Mouse (Mus musculus) forebrain, postnatal 0 days (tissue): ENCODE measurements at regions not wholly inside any gene's neighbourhood (a gene's known extent, or its start where the extent isn't known, plus 50 kb on each side); places are given as distances from the start of the nearest gene placed in this dataset.

Source experiments
- ATAC-seq: fragments of 200-750 bp; cut with Nextera tagmentation; 2 replicates; pipeline ENCODE4 v1.8.0; 2017; ENCODE audit warnings: mild to moderate bottlenecking, moderate library complexity
- DNase-seq: peaks from one replicate; pipeline ENCODE4 v3.0.0-alpha.2; 2015
- H3K27ac ChIP-seq: fragments of 300-500 bp; sonication (generic); 2 replicates; pipeline ENCODE4 v1.5.1; 2014; ENCODE audit warnings: low read depth, mild to moderate bottlenecking, antibody characterized with exemption, low read length, moderate library complexity, mixed read lengths
- H3K27me3 ChIP-seq: fragments of 300-500 bp; sonication (generic); 2 replicates; pipeline ENCODE4 v1.6.1; 2014; ENCODE audit warnings: mild to moderate bottlenecking, low read length, mixed read lengths; ENCODE audit not compliant: insufficient read depth
- H3K36me3 ChIP-seq: fragments of 300-500 bp; sonication (generic); 2 replicates; pipeline ENCODE4 v1.6.1; 2014; ENCODE audit warnings: mild to moderate bottlenecking, moderate library complexity; ENCODE audit not compliant: insufficient read depth
- H3K4me1 ChIP-seq: fragments of 300-500 bp; sonication (generic); 2 replicates; pipeline ENCODE4 v1.6.1; 2014; ENCODE audit warnings: antibody characterized with exemption; ENCODE audit not compliant: insufficient read depth
- H3K4me2 ChIP-seq: fragments of 300-500 bp; sonication (generic); 2 replicates; pipeline ENCODE4 v1.6.1; 2014; ENCODE audit warnings: low read depth, mild to moderate bottlenecking, moderate library complexity
- H3K4me3 ChIP-seq: fragments of 300-500 bp; sonication (generic); 2 replicates; pipeline ENCODE4 v1.5.1; 2014; ENCODE audit warnings: low read depth, low read length, mixed read lengths
- H3K9ac ChIP-seq: fragments of 300-500 bp; sonication (generic); 2 replicates; pipeline ENCODE4 v1.6.1; 2014; ENCODE audit warnings: mild to moderate bottlenecking
- H3K9me3 ChIP-seq: fragments of 300-500 bp; sonication (generic); 2 replicates; pipeline ENCODE4 v1.6.1; 2016; ENCODE audit warnings: low read length
- CTCF ChIP-seq: sonication (generic); IDR thresholded peaks from 2 replicates; pipeline ENCODE4 v1.5.1; 2016; ENCODE audit warnings: antibody characterized with exemption, control low read depth, low read depth
- WGBS: fragments of 180-500 bp; shearing (Covaris S2); extraction: QIAGEN DNeasy Blood & Tissue Kit; methylation state at CpG from one replicate; pipeline ENCODE4 v1.1.7; 2014; 5-methylcytosine and 5-hydroxymethylcytosine counted together

DNA sequence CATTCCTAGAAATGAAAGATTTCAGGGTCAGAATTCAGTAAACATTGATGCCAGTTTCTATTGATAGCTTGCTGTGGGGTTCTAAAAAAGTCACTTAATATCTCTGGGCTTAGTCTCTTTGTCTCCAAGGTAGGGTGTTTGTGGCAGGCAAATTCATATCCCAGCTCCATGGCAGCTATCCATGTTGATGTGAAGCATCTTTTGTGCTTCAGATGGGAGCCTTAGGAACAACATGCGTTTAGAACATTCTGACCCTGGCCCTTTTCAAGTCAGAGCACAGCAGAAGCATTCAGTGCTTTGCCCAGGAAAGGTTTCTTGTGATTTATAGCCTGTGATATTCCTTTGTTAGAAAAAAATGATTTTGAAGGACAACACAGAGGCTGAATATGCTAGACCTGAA is 215.0 kb downstream of the Ppp4r2 start:
- Histone ChIP-seq H3K4me2 (no peak overlapping the region), H3K4me1 (no peaks in the 10 kb centered on the region), H3K9me3 (no peaks in the 10 kb centered on the region), H3K4me3 (no peak overlapping the region), H3K36me3 (no peaks in the 10 kb centered on the region), H3K9ac (no peak overlapping the region), H3K27ac (no peak overlapping the region), H3K27me3 (no peaks in the 10 kb centered on the region)
- DNase-seq (no peak), ATAC-seq (peak; percentile 14)
- 50% methylated on average over 1 of the region's 1 CpGs for WGBS
- TF ChIP-seq CTCF: no peak

DNA sequence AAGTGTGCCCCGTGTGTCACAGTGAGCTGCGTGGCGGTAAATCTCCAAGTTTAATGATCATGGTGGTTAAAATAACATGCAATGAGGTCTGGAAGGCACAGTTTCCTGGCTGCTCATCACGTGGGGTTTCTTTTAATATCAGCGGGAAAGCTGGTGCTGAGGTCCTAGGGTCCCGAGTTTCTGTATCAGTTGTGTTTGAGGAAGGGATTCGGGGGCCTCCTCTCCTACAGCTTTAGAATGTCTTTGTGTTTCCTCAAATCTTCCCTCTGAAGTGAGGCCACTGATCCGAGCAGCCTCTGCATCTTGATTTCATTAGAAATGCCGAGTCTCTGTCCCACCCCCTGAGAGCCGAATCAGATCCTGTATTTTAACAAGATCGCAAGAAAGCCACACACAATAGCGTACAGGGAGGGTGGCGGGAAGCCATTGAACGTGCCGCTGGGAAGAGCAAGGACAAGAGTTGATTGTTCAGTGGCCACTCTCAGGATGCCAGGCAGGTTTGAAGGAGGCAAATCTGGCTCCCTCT is 215.5 kb downstream of the Ppp4r2 start:
- no peaks in the 10 kb centered on the region for H3K36me3 ChIP-seq
- no peak for TF ChIP-seq CTCF
- peak; percentile 26 for DNase-seq
- no peak overlapping the region for H3K4me3 ChIP-seq
- H3K9ac ChIP-seq: no peak overlapping the region
- H3K27ac ChIP-seq: no peak overlapping the region
- H3K9me3 ChIP-seq: no peaks in the 10 kb centered on the region
- H3K4me1 ChIP-seq: no peaks in the 10 kb centered on the region
- H3K27me3 ChIP-seq: no peaks in the 10 kb centered on the region
- WGBS: 21% methylated on average over 15 of the region's 15 CpGs
- peak; percentile 65 for ATAC-seq
- H3K4me2 ChIP-seq: no peak overlapping the region

DNA sequence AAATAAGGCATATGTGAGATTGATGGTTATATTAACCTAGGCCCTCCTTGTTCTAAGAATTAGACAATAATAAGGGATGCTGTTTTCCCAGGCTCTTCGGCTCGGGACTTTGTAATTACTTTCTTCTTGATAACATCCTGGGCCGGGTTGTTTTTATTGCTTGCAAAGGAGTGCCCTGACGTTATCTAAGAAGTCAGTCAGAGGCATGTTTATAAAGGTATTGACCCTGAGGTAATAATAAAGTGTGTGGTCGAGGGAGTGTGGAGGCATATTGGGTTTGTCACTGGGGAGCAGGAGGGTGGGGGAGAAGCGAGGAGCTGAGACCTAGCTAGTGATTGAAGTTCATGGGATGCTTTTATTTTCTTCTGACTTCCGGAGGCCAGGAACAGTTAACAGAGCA is 221.5 kb downstream of the Ppp4r2 start:
- H3K4me3 ChIP-seq: no peak overlapping the region
- no peak for TF ChIP-seq CTCF

DNA sequence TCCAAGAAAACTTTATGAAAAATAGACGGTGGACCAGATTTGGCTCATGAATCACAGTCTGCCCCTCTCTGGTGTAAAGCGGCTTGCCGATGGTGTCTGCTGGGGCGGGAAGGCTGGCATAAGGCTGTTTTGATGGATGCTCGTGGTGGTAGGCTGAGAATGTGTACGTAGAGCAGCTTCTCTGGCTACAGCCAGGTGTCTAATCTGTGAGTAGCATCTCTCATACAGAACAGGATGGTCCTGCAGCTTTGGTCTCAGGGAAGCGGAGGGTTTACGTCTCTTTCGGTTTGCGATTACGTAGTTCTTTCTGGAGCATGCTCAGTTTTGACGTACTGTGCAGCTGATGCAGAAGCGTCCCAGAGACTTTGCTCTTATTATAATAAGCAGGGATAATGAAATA is 222.9 kb downstream of the Ppp4r2 start:
- TF ChIP-seq CTCF: no peak
- Histone ChIP-seq H3K9ac (no peak overlapping the region), H3K4me1 (no peaks in the 10 kb centered on the region), H3K4me3 (no peak overlapping the region), H3K27me3 (no peaks in the 10 kb centered on the region), H3K36me3 (no peaks in the 10 kb centered on the region), H3K4me2 (no peak overlapping the region), H3K9me3 (no peaks in the 10 kb centered on the region), H3K27ac (no peak overlapping the region)
- no peak for ATAC-seq
- DNase-seq: no peak
- 84% methylated on average over 13 of the region's 13 CpGs for WGBS

More for the DNA sequence above, 221.5 kb downstream of the Ppp4r2 start:
- H3K4me1 ChIP-seq: no peaks in the 10 kb centered on the region
- no peaks in the 10 kb centered on the region for H3K27me3 ChIP-seq
- DNase-seq (no peak), ATAC-seq (no peak)
- no peaks in the 10 kb centered on the region for H3K36me3 ChIP-seq
- no peak overlapping the region for H3K9ac ChIP-seq
- 86% methylated on average over 7 of the region's 7 CpGs for WGBS
- H3K27ac ChIP-seq: no peak overlapping the region
- H3K9me3 ChIP-seq: no peaks in the 10 kb centered on the region
- H3K4me2 ChIP-seq: no peak overlapping the region

DNA sequence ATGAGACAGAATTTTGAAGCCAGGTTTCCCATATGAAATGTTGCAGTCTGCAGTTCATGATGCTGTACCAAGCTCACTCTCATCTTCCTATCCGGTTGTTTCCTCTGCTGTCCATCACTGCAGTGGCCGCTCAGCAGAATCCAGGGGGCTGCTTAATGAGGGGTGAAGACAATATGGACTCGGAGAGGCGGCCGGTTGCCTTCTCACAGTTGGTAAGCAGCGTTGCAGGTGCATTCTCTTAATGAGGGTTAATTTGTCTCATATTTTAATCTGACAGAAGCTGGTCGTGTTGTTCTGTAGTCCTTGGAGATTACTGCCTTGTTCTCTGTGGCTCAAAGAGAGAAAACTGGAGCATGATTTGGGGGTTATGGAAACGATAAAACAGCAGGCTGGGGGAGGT is 225.6 kb downstream of the Ppp4r2 start:
- H3K9me3 ChIP-seq: no peaks in the 10 kb centered on the region
- no peak for TF ChIP-seq CTCF
- H3K4me2 ChIP-seq: no peak overlapping the region
- WGBS: 15% methylated on average over 8 of the region's 8 CpGs
- no peak overlapping the region for H3K9ac ChIP-seq
- no peaks in the 10 kb centered on the region for H3K36me3 ChIP-seq
- H3K4me3 ChIP-seq: no peak overlapping the region
- H3K4me1 ChIP-seq: no peaks in the 10 kb centered on the region
- H3K27ac ChIP-seq: no peak overlapping the region
- no peak for ATAC-seq
- DNase-seq: no peak
- H3K27me3 ChIP-seq: no peaks in the 10 kb centered on the region

DNA sequence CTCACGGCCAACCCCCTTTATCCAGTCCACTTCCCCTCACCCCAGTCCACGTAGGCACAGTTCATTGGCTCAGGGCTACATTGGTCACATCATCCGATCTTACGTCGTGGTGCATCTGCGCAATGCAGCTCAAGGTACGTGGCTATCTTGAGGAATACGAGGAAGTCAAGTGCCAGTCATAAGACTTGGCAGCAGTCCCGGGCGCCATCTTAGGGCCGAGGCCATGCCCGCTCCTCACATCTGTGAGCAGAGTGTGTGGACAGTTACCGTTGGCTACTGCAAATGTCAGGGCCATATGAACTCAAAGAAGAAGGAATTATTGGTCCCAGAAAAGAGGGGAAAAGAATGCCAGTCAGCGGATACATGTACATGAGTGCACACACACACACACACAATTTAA is 228.8 kb downstream of the Ppp4r2 start:
- ATAC-seq (no peak), DNase-seq (no peak)

DNA sequence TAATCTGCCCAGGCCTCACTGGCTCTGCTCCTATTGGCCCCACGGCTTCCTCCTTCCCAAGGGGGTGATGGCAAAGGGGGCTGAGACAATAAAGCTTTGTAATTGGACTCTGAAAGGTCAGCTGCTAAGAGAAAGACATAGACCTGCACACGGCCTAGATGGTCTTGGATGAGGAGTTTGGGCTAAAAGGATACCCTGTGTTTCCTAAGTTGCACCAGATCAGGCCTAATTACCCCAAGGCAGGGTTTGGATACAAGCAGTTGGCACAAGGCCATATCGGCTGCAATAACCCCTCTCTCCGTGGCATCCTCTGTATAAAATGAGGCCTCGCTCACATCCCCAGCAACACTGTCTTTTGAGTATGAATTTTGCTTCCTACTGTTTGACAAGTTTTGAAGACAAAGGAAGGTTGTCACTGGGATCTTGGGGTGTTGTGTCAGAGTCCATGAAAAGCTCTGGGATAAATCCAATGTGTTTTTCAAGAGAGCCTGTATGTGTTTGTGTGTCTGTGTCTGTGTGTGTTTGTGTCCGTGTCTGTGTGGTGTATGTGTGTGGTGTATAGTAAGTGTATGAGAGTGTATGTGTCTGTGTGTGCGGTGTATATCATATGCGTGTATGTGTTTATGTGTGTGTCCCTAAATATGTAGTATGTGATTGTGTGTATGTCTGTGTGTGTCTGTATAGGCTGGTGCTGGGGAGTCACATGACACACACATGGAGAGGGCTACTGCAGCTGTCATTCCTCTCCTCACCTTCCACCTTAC is 242.5 kb downstream of the Ppp4r2 start:
- ATAC-seq: no peak
- no peak for DNase-seq
- no peaks in the 10 kb centered on the region for H3K9me3 ChIP-seq
- no peaks in the 10 kb centered on the region for H3K4me1 ChIP-seq
- no peak overlapping the region for H3K27ac ChIP-seq
- H3K9ac ChIP-seq: no peak overlapping the region
- H3K4me2 ChIP-seq: no peak overlapping the region
- TF ChIP-seq CTCF: no peak
- H3K4me3 ChIP-seq: no peak overlapping the region
- no peaks in the 10 kb centered on the region for H3K36me3 ChIP-seq
- 57% methylated on average over 8 of the region's 8 CpGs for WGBS
- H3K27me3 ChIP-seq: no peaks in the 10 kb centered on the region

More for the DNA sequence above, 228.8 kb downstream of the Ppp4r2 start:
- 95% methylated on average over 14 of the region's 14 CpGs for WGBS
- no peak for TF ChIP-seq CTCF
- Histone ChIP-seq H3K9ac (no peak overlapping the region), H3K4me1 (no peaks in the 10 kb centered on the region), H3K9me3 (no peaks in the 10 kb centered on the region), H3K36me3 (no peaks in the 10 kb centered on the region), H3K4me3 (no peak overlapping the region), H3K4me2 (no peak overlapping the region), H3K27me3 (no peaks in the 10 kb centered on the region), H3K27ac (no peak overlapping the region)
